Mouse (Mus musculus) midbrain, embryonic 10.5 days (tissue): ENCODE data around the gene Col24a1. TPM values are rescaled to one million over a fixed set of nuclear protein-coding genes. Genes with fewer than 3 reads are reported as not detected.

Source experiments
- DNase-seq: peaks from one replicate; pipeline ENCODE4 v3.0.0-alpha.2; 2017; ENCODE audit warnings: low spot score
- H3K27ac ChIP-seq: fragments of 300-500 bp; sonication (generic); replicated peaks from 2 replicates; pipeline ENCODE4 v1.5.1; 2016; ENCODE audit warnings: mild to moderate bottlenecking
- H3K27me3 ChIP-seq: fragments of 300-500 bp; sonication (generic); 2 replicates; pipeline ENCODE4 v1.6.1; 2016; ENCODE audit warnings: low read depth, mild to moderate bottlenecking; ENCODE audit not compliant: poor library complexity, severe bottlenecking
- H3K36me3 ChIP-seq: fragments of 300-500 bp; sonication (generic); 2 replicates; pipeline ENCODE4 v1.6.1; 2016; ENCODE audit warnings: mild to moderate bottlenecking, moderate library complexity
- H3K4me1 ChIP-seq: fragments of 300-500 bp; sonication (generic); 2 replicates; pipeline ENCODE4 v1.6.1; 2016
- H3K4me3 ChIP-seq: fragments of 300-500 bp; sonication (generic); 2 replicates; pipeline ENCODE4 v1.5.1; 2016; ENCODE audit warnings: mild to moderate bottlenecking, moderate library complexity
- H3K9me3 ChIP-seq: fragments of 300-500 bp; sonication (generic); replicated peaks from 2 replicates; pipeline ENCODE4 v1.6.1; 2016; ENCODE audit warnings: mild to moderate bottlenecking
- WGBS: fragments of 180-500 bp; shearing (Covaris S2); methylation state at CpG from one replicate; pipeline ENCODE4 v1.1.7; 2016; 5-methylcytosine and 5-hydroxymethylcytosine counted together
- polyA plus RNA-seq: library from polyadenylated mRNA; unstranded; fragments of >200 nt; fragmentation: Nextera tagmentation; extraction: Ambion mirVana; gene quantifications from 2 replicates; pipeline ENCODE4 v1.2.1, GENCODE M21; 2016

Gene Col24a1
- polyA plus RNA-seq, 1 experiment from 2014 or later = 0.75 TPM

DNA sequence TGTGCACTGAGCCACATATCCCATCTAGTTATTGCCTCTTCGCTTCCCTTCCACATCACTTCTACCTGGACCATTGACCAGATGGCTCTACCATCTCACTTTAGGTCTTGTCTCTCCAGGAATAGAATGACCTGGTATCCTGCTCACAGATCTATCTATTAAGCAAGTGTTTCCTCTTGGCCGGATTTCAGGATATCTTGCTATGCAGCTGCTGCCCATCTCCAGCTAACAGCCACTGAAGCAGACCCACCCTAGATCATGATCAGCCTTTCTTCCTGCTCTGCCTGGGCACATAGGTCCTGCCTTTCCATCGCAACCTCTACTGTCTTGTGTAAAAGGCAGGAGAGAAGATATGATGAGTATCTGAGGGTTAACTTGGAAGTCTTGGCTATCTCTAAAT is 84.0 kb downstream of the Col24a1 start:
- DNase-seq = no peak
- H3K9me3 ChIP-seq = no peaks in the 10 kb centered on the region
- no peak overlapping the region for H3K27ac ChIP-seq
- 94% methylated on average over 3 of the region's 3 CpGs for WGBS
- H3K27me3 ChIP-seq = no peaks in the 10 kb centered on the region
- H3K4me3 ChIP-seq = no peak overlapping the region
- H3K36me3 ChIP-seq = no peaks in the 10 kb centered on the region
- H3K4me1 ChIP-seq = no peaks in the 10 kb centered on the region

- no peak for DNase-seq
- H3K27ac ChIP-seq = no peak overlapping the region
- no peaks in the 10 kb centered on the region for H3K4me1 ChIP-seq
- WGBS = 91% methylated on average over 13 of the region's 13 CpGs
- no peak overlapping the region for H3K4me3 ChIP-seq
- H3K27me3 ChIP-seq = no peaks in the 10 kb centered on the region
- no peaks in the 10 kb centered on the region for H3K36me3 ChIP-seq
- 0 out of 2 replicates have a peak, but pooled peaks cover 3% of the 10 kb centered on the region for H3K9me3 ChIP-seq
Measured at GRCm38 (mm10) chr3:145383095-145383494, 90.8 kb downstream of the Col24a1 start.

DNA sequence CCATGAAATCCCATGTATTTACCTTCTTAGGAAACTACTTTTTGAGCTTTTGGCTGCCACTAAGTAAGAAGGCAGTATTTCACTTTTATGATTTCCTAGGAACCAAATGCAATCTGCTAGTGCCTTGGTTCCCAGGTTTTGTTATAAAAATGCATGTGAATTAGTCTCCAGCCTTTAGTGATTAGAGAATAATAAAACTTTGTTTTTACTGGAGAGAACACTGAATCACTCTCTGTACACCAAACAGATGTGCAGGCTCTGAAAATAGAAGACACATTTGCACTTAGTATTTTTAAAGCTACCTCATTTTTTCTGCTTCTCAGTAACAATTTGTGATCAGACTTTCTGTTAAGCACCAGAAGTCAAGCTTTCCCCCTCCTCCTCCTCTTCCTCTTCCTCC is 94.2 kb downstream of the Col24a1 start:
- H3K27ac ChIP-seq = no peak overlapping the region
- no peaks in the 10 kb centered on the region for H3K4me1 ChIP-seq
- DNase-seq = no peak
- no peak overlapping the region for H3K4me3 ChIP-seq
- no peaks in the 10 kb centered on the region for H3K36me3 ChIP-seq
- H3K9me3 ChIP-seq = 0 out of 2 replicates have a peak, but pooled peaks cover 3% of the 10 kb centered on the region
- no peaks in the 10 kb centered on the region for H3K27me3 ChIP-seq

DNA sequence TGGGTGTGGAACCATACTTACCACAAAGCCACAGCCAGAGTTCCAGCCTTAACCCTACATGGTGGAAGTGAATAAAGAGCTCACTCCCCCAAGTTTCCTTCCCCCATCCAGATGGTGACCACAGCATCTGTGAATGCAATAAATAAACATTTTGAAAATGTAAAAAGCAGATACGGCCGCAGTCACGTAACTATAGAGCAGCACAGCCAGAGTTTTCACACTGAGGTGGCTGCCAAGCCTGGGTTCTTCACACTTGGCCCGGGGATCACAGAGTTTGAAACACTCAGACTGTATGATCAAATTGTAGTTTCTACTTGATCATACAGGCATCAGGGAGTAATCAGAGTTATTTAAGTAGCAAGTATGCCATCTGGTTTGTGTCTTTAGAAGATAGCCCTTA is 98.4 kb downstream of the Col24a1 start:
- Histone ChIP-seq H3K4me3 (no peak overlapping the region), H3K9me3 (no peaks in the 10 kb centered on the region), H3K4me1 (no peaks in the 10 kb centered on the region), H3K27me3 (no peaks in the 10 kb centered on the region), H3K36me3 (no peaks in the 10 kb centered on the region), H3K27ac (no peak overlapping the region)
- WGBS = 92% methylated on average over 4 of the region's 4 CpGs
- DNase-seq = no peak

DNA sequence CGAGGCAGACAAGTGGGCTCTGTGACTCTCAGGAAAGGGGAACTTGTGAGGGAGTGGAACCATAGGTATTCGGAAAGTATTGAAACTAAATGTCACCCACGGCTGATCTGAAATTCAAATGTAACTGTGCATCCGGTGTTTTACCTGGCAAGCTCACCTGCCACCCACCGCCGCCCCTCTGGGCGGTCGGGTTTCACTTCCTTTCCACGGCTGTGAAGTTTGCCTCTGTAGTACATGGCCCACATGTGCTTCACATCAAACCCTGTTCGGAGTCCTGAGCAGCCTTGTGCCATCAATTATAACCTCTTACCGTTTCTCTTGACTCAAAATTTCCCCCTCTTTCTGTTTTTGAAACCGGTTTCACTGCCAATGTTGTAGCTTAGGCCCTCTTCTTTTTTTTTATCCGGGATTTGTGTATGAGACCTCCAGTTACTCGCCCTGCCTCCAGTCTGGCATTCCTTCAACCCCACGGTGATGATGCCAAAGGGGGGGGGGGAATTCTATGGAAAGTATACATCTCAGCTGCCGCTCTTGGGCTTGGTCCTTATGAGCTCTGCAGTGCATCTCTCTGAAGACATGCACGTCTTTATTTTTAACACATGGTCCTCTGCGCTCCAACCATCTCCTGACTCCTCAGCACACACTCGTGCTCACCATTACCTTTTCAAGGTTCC is 99.9 kb downstream of the Col24a1 start:
- DNase-seq = no peak
- Histone ChIP-seq H3K4me3 (no peak overlapping the region), H3K36me3 (no peaks in the 10 kb centered on the region), H3K27me3 (no peaks in the 10 kb centered on the region), H3K27ac (no peak overlapping the region), H3K9me3 (no peaks in the 10 kb centered on the region), H3K4me1 (no peaks in the 10 kb centered on the region)
- 86% methylated on average over 19 of the region's 19 CpGs for WGBS

DNA sequence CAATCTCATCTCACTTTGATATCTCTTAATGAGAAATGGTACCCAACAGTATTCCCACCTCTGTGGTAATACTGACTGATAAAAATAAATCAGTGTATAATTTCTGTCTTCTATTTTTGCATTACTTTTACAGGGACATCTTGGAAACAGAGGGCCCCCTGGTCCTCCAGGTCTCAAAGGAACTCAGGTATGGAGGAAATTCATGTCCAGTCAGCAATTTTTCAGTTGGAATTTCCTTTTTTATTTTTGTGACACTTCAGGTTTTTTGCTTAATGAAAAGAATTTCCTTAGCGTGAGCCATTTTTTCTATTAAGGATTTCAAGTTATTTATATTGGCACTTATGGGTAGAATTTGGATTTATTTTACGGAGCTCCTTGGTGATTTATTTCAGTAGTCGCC is 106.9 kb downstream of the Col24a1 start:
- WGBS = 94% methylated on average over 3 of the region's 3 CpGs

DNA sequence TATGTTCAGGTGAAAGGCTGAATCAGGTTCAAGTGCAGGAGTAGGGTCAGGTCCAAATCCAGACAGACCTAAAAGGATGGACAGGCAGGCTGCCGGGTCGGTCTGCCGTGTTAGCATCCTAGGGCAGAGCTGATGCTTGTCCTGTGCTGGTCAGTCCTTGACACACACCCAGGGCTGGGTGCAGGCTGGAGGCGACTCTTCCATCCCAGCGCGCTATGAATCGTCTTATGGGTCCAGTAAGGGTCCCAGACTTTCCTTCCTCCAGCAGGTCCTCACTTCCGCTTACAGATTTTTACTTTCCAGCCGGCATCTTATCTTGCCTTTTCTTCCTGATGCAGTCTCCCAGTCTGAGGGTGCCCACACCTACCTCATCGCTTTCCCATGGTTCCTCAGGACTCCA is 110.0 kb downstream of the Col24a1 start:
- Histone ChIP-seq H3K36me3 (no peaks in the 10 kb centered on the region), H3K4me1 (peaks cover 11% of the 10 kb centered on the region), H3K27me3 (no peaks in the 10 kb centered on the region), H3K4me3 (peak overlapping the region; percentile 28; the same call in 1 of the 2 replicates), H3K27ac (no peak overlapping the region; the same call in 1 of the 2 replicates), H3K9me3 (no peaks in the 10 kb centered on the region)
- DNase-seq = no peak
- WGBS = 86% methylated on average over 10 of the region's 10 CpGs

More for the DNA sequence above, 106.9 kb downstream of the Col24a1 start:
- H3K4me1 ChIP-seq = peaks cover 11% of the 10 kb centered on the region
- no peaks in the 10 kb centered on the region for H3K9me3 ChIP-seq
- H3K27me3 ChIP-seq = no peaks in the 10 kb centered on the region
- H3K4me3 ChIP-seq = no peak overlapping the region
- no peaks in the 10 kb centered on the region for H3K36me3 ChIP-seq
- DNase-seq = no peak
- H3K27ac ChIP-seq = no peak overlapping the region

DNA sequence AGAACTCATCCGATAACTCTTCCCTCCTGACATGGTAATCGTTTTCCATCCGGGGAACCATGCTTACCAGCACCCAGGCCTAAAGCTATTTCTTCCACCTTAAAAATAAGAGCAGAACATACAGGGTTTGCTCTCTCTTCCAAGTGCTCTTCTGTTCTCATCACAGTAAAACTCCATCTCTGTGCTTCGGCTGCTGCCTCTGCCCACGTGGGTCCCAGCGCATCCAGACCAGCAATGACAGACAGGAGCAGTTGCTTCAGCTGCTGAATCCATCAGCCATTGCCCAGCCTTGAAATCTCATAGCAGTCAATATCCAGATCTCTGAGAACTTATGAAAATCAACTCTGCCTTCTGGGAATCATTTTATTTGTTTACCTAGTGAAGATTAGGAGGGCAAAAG is 110.7 kb downstream of the Col24a1 start:
- 64% methylated on average over 6 of the region's 6 CpGs for whole genome bisulfite sequencing
- Histone ChIP-seq H3K4me3 (peak overlapping the region; percentile 28; the same call in 1 of the 2 replicates), H3K27ac (peak overlapping the region; percentile 59), H3K4me1 (peaks cover 11% of the 10 kb centered on the region), H3K9me3 (no peaks in the 10 kb centered on the region), H3K27me3 (no peaks in the 10 kb centered on the region), H3K36me3 (no peaks in the 10 kb centered on the region)
- no peak for DNase-seq

GRCm38 (mm10) chr3:145408045-145408444 is 115.8 kb downstream of the Col24a1 start:
- Histone ChIP-seq H3K27ac (no peak overlapping the region), H3K36me3 (no peaks in the 10 kb centered on the region), H3K4me3 (no peak overlapping the region), H3K4me1 (peaks cover under 1% of the 10 kb centered on the region), H3K27me3 (no peaks in the 10 kb centered on the region), H3K9me3 (no peaks in the 10 kb centered on the region)
- WGBS = 66% methylated on average over 3 of the region's 3 CpGs
- peak; percentile 19 for DNase-seq

DNA sequence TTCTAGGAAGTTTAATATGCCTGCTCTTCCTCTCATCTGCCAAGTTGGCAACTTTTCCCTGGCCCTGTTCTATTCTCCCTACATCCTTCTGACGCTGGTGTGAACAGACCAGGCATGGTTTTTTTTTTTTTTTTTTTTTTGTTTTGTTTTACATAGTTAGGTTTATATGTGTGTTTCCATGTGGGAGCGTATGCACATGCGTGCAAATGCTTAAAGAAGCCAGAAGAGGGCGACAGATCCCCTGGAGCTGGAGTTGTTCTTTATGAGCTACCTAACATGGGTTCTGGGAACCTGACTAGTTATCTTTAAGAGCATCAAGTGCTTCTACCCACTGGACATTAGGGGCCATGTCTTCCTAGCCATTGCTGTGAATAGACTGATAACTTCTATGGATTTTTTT is 119.9 kb downstream of the Col24a1 start:
- Histone ChIP-seq H3K27me3 (no peaks in the 10 kb centered on the region), H3K36me3 (no peaks in the 10 kb centered on the region), H3K9me3 (no peaks in the 10 kb centered on the region), H3K4me1 (no peaks in the 10 kb centered on the region), H3K4me3 (no peak overlapping the region), H3K27ac (no peak overlapping the region)
- no peak for DNase-seq
- 30% methylated on average over 4 of the region's 4 CpGs for WGBS

DNA sequence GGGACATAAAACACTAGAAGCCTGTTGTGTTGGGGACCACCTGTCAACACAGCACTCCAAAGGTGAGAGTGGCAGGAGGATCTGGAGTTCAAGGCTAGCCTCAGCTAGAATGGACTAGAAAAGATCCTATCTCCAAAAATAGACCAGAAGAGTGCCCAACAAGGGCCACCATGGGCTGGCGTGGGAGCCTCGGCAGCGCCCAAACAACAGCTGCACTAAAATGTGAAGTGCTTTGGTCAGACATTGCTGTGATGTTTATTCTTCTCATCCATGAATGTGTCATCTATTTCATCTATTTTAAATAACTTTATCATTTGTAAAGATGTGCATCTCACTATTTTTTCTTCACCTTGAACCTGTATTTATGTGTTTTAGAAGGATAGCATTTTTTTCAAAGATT is 122.1 kb downstream of the Col24a1 start:
- H3K4me1 ChIP-seq = no peaks in the 10 kb centered on the region
- no peaks in the 10 kb centered on the region for H3K27me3 ChIP-seq
- WGBS = 91% methylated on average over 3 of the region's 3 CpGs
- H3K9me3 ChIP-seq = no peaks in the 10 kb centered on the region
- no peaks in the 10 kb centered on the region for H3K36me3 ChIP-seq
- no peak overlapping the region for H3K4me3 ChIP-seq
- no peak overlapping the region for H3K27ac ChIP-seq
- DNase-seq = no peak

- Histone ChIP-seq H3K27ac (no peak overlapping the region), H3K4me3 (no peak overlapping the region), H3K36me3 (no peaks in the 10 kb centered on the region), H3K27me3 (no peaks in the 10 kb centered on the region), H3K4me1 (no peaks in the 10 kb centered on the region), H3K9me3 (no peaks in the 10 kb centered on the region)
- no peak for DNase-seq
- 88% methylated on average over 9 of the region's 9 CpGs for WGBS
Measured at GRCm38 (mm10) chr3:145417809-145418208, 125.5 kb downstream of the Col24a1 start.

DNA sequence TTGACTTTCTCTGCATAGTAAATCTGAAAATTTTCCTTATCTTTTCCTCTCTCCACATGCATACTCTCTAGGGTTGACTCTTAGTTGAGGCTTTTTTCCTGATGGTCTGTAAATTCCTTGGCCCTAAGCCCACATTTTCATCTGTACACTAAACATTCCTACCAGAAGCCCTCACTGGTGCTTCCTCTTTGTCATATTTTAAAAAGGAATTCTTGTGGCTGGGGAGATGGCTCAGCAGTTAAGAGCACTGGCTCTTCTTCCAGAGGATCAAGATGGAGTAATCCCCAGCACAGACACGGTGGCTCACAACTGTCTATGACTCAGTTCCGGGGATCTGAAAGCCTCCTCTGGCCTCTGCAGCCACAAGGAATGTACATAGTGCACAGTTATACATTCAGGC is 128.1 kb downstream of the Col24a1 start:
- H3K27ac ChIP-seq = no peak overlapping the region
- H3K9me3 ChIP-seq = no peaks in the 10 kb centered on the region
- no peak overlapping the region for H3K4me3 ChIP-seq
- DNase-seq = no peak
- WGBS = 80% methylated on average over 2 of the region's 2 CpGs
- H3K36me3 ChIP-seq = no peaks in the 10 kb centered on the region
- H3K4me1 ChIP-seq = no peaks in the 10 kb centered on the region
- H3K27me3 ChIP-seq = no peaks in the 10 kb centered on the region

DNA sequence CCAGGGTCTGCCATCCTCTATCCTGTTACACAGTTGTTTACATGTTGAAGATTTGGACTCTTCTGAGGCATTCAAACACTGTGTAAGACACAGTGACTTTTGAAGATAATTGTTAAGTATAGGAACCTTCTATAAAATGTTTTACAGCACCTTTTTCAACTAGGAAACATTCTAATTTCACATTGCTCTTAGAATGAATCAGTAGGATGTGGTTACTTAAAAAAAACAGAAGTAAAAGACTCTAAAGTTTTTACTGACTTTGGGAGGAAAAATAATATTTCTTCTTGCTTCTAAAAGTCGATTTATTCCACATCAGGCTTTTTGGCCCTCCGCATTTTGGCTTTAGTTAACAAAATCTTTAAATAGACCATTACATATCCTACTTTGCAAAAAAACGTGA is 129.8 kb downstream of the Col24a1 start:
- no peaks in the 10 kb centered on the region for H3K27me3 ChIP-seq
- no peak overlapping the region for H3K4me3 ChIP-seq
- WGBS = 85% methylated on average over 3 of the region's 3 CpGs
- no peaks in the 10 kb centered on the region for H3K4me1 ChIP-seq
- H3K27ac ChIP-seq = no peak overlapping the region
- H3K36me3 ChIP-seq = no peaks in the 10 kb centered on the region
- DNase-seq = no peak
- no peaks in the 10 kb centered on the region for H3K9me3 ChIP-seq
